Mouse (Mus musculus) inflammation-experienced regulatory T-cells, adult 6 months (primary cell): ENCODE results near the gene Gm4737. TPM values are rescaled to one million over a fixed set of nuclear protein-coding genes. Genes with fewer than 3 reads are reported as not detected.
"Not testable (repeated sequence)": the region's sequence is repeated elsewhere in the genome, so short reads cannot be mapped to it uniquely, and the experiment has no call there.

ENCODE experiments used
- ATAC-seq: one replicate; pipeline ENCODE4 v1.8.0; 2017
- polyA plus RNA-seq, 3 experiments: library from polyadenylated mRNA; unstranded; fragments of 100-300 nt; shearing (Covaris generic); gene quantifications; one replicate each; pipeline ENCODE4 v1.2.1; 2017

The Gm4737 gene
- polyA plus RNA-seq, result 10 to 100 TPM in 2 of 3 experiments, 1 to 10 TPM in 1; 4.2 to 30.6 (median 13.3) TPM

- not testable (repeated sequence) for ATAC-seq
Observed at GRCm38 (mm10) chr16:46154832-46155231, at the start of gene Gm4737. TSS of gene Gm4737 (minus strand) at chr16:46155077.

GRCm38 (mm10) chr16:46195792-46196191 is 40.9 kb upstream of the Gm4737 start:
- no peak for ATAC-seq

- no peak for ATAC-seq
Observed at GRCm38 (mm10) chr16:46183096-46183495, 28.2 kb upstream of the Gm4737 start.

GRCm38 (mm10) chr16:46178121-46178801 is 23.4 kb upstream of the Gm4737 start:
- ATAC-seq, result no peak

GRCm38 (mm10) chr16:46173039-46173438 is 18.2 kb upstream of the Gm4737 start:
- ATAC-seq, result no peak

GRCm38 (mm10) chr16:46166971-46167370 is 12.1 kb upstream of the Gm4737 start:
- no peak for ATAC-seq

- no peak for ATAC-seq
Observed at GRCm38 (mm10) chr16:46165305-46165704, 10.4 kb upstream of the Gm4737 start.

- ATAC-seq, result no peak
Observed at GRCm38 (mm10) chr16:46151141-46151540, 3.7 kb downstream of the Gm4737 start.

- no peak for ATAC-seq
Observed at GRCm38 (mm10) chr16:46148661-46149341, 6.1 kb downstream of the Gm4737 start.

- no peak for ATAC-seq
Observed at GRCm38 (mm10) chr16:46146962-46147361, 7.9 kb downstream of the Gm4737 start.

GRCm38 (mm10) chr16:46122238-46122637 is 32.6 kb downstream of the Gm4737 start:
- no peak for ATAC-seq

GRCm38 (mm10) chr16:46121420-46121819 is 33.5 kb downstream of the Gm4737 start:
- peak; percentile 36 for ATAC-seq

GRCm38 (mm10) chr16:46120607-46121006 is 34.3 kb downstream of the Gm4737 start:
- ATAC-seq, result no peak

- peak; percentile 86 for ATAC-seq
Observed at GRCm38 (mm10) chr16:46120020-46120419, 34.9 kb downstream of the Gm4737 start, which contains the start of gene Cd96. TSS of gene Cd96 (minus strand) at chr16:46120251.

GRCm38 (mm10) chr16:46117645-46118044 is 37.2 kb downstream of the Gm4737 start:
- ATAC-seq, result no peak

- no peak for ATAC-seq
Observed at GRCm38 (mm10) chr16:46114727-46115126, 40.1 kb downstream of the Gm4737 start.

GRCm38 (mm10) chr16:46109536-46109935 is 45.3 kb downstream of the Gm4737 start:
- no peak for ATAC-seq

GRCm38 (mm10) chr16:46107431-46107830 is 47.4 kb downstream of the Gm4737 start:
- peak; percentile 75 for ATAC-seq

- no peak for ATAC-seq
Observed at GRCm38 (mm10) chr16:46104491-46104890, 50.4 kb downstream of the Gm4737 start.

Other genes with a start within 250 kb of the Gm4737 start
- under 1 TPM in 1 of 3 experiments, not detected in 2; 0.15 TPM for gene Phldb2, start 201.5 kb downstream of the Gm4737 start, polyA plus RNA-seq
- gene Plcxd2, start 144.9 kb downstream of the Gm4737 start, polyA plus RNA-seq, result 1 to 10 TPM; 2.6 to 6.1 (median 5.4) TPM
- 100 to 1,000 TPM; 155 to 199 (median 182) TPM for gene Cd96, start 34.8 kb downstream of the Gm4737 start, polyA plus RNA-seq